Mouse (Mus musculus) heart, postnatal 0 days (tissue): ENCODE results near the gene 4931440F15Rik.

Experiments used
- CTCF ChIP-seq: IDR thresholded peaks from 2 replicates; pipeline ENCODE4 v1.5.1; 2016; ENCODE audit warnings: antibody characterized with exemption, control low read depth, low read depth
- EP300 ChIP-seq: IDR thresholded peaks from 2 replicates; pipeline ENCODE4 v1.6.1; 2016; ENCODE audit warnings: antibody characterized with exemption, low read depth

DNA sequence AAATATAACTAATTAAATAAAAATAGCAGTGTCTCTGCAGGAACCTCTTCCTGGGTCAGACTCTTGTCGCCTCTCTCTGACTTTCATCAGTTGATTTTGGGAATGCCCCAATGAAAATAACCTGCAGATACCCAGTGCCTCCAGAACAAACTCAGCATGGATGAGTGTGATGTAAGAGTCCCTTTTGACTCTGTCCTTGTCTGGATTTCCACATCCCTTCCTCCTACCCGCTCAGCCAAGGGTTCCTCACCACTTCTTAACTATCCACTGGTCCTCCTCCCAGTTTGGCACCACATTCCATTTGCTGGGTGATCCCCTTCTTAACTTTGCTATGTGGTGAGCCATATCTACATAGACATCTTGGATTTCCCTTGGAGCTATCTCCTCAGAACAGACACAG, 34.7 kb downstream of the 4931440F15Rik start:
- TF ChIP-seq CTCF (no peak), EP300 (no peak)
